Mouse (Mus musculus): ENCODE data around the gene Apol6.

DNA sequence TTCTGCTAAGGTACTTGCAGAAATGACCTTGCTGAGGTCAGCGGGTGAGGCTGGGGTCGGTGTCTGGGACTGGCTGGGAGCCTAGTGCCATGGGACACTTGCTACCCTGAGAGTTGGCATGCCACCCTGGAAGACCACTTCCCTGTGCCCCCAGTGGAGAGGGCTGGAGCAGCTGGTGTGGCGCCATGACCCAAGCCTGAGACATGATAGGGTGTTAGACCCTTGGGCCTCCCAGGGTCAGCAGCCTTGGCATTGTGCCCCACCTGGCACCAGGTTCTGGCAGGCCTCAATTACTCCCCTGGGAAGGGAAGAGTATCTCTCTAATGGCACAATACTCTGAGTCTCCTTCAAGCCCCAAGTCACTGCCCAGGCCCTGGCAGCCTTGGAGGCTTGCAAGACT lies 23.5 kb upstream of the Apol6 start:
- no peak for TF ChIP-seq CTCF (IDR thresholded peaks at IDR 0.05; ENCODE audit: low read depth)
- TF ChIP-seq EP300 (IDR thresholded peaks at IDR 0.05; ENCODE audit: low read depth) = no peak
